Mouse (Mus musculus) liver, adult 2 months (tissue): ENCODE data around the gene Ipcef1.

ENCODE experiments used
- CTCF ChIP-seq: fragments of 200-500 bp; IDR thresholded peaks from 2 replicates; pipeline ENCODE4 v1.5.1; 2011; ENCODE audit warnings: low read depth, low read length, control low read depth
- POLR2A ChIP-seq: fragments of 200-500 bp; IDR thresholded peaks from 2 replicates; pipeline ENCODE4 v1.6.1; 2011; ENCODE audit warnings: low read length, control low read depth; ENCODE audit not compliant: insufficient read depth; ENCODE audit errors: extremely low read depth

- TF ChIP-seq CTCF (peak; percentile 44), POLR2A (no peak)
These were observed 166.8 kb downstream of the Ipcef1 start for GRCm38 (mm10) chr10:6885460-6885859.
